Mouse (Mus musculus) right cerebral cortex, postnatal 4 days (tissue): ENCODE results near the gene Nap1l4.

Experiments
- DNase-seq: peaks from one replicate; pipeline ENCODE4 v3.0.0-alpha.2; 2022

The Nap1l4 gene

DNA sequence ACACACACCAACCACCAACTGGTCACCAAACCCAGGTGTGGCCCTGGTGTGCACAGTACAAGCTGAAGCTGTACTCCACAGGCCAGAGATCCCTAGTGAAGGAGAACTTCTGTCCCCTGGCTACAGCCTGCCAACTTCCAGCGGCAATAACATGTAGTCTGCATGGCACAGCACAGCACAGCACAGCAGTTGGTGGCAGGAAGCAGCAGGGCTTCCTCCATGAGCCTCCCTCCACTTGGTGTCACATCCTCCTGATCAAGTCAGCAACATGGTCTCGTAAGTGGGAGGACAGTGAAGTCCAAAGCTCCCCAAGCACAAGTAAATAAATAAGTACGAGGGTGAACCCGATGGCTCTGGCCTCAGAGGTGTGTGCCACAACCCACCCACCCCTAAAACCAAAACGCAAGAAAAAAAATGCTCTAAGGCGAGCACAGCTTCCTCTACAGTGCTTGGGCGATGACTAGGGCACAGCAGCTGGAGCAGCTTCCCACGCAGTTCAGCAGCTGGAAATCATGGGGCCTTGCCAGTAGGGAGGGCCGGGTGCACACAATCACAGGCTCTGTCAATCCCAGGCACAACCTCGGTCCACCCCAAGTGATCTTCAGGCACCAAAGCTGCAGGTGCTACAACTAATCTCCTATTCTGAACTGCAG lies 35.0 kb downstream of the Nap1l4 start:
- no peak for DNase-seq

DNA sequence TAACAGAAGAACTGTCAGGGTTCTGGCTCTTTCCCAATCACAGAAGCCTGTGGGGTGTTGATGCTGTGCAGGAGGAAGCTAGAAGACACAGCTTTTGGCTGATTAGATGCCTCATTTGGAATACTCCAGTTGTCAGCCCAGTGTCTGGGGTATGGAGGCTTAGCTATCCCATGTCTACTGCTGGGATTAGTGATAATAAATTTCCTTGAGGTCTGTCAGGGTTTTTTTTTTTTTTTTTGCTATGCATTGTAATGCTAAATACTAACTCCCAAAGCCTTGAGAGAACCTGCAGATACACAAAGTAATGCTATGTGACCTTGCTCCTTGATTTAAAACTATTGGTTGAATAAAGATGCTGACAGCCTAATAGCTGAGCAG lies 37.6 kb downstream of the Nap1l4 start:
- no peak for DNase-seq

DNA sequence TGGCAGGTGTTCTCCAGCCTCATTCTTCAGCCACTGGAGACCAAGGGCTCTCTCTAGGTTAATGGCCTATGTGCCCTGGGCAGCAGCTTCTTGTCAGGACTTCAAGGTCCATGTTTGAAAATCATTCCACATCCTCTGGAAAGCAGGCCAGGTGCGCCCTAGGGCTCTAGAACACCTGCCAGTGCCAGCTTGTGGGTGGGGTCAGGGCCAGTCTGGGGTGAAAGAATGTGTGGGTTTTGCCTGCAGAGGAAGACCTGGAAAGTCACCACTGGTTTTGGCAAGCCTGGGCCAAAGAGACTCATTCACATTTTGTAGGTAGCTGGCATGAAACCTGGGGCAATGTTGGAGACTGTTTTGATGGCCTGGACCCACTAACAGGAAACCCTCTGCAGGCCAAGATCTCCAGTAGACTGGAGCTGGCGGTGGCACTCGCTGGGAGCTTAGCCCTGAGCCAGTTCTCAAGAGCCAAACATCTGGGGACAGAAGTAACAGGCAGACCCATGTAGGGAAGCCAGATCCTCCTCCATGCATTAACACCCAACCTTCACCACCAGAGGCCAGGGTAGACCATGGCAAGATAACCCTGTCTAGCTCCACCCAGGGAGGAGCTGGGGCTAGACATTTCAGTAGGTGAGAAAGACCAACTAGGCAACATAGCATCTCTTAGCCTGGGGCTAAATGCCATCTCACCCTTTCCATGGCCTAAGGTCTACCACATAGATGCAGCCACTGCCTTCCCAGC lies 38.1 kb downstream of the Nap1l4 start:
- no peak for DNase-seq

DNA sequence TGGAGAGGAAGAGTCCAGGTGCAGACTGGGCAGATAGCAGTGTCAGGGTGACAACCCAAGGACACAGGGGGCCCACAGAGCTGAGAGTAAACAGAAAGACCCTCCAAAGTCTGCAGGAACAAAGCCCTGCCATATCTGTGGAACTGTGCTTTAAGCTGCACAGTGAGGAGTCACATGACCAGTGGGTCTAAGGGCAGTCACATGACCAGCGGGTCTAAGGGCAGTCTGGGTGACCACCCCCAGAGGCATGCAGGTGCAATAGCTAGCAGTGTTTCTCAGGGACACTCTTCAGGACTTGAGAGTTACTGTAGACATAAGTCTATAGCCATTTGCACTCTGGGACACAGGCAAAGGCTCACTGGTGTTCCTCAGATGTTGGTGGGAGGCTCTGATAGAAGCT lies 39.3 kb downstream of the Nap1l4 start:
- DNase-seq, result no peak

DNA sequence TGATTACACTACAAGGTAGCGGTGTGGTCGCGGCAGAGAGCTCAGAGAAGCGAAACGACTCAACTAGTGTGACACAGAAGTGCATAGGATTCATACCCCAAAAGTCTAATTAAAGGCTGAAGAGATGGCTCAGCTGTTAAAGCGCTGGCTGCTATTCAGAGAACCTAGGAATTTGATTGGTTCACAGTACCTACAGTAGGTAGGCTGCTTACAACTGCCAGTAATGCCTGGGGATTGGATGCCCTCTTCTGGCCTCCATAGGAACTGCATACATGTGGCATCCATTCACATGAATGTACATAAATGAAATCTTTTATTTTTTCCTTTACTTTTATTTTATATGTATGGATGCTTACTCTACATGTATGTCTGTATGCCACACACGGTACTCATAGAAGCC lies 42.2 kb downstream of the Nap1l4 start:
- DNase-seq, result peak; percentile 60

DNA sequence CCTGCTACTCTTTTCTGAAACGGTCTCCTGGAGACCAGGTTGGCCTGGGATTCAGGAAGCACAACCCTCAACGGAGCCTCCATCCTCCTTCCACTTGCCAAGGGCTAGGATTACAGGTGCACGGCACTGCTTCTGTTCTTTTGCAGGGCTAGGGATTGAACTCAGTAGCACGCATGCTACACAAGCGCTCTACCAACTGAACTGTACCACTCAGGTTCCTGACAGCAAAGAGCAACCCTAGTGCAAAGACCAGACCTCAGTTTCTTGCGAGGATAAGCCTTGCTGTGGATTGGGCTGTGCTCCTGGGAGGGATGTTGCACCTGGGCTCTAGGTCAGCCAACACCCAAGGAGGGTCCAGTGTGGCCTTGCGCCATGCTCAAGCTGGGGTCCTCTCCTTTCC lies 42.6 kb downstream of the Nap1l4 start:
- no peak for DNase-seq

DNA sequence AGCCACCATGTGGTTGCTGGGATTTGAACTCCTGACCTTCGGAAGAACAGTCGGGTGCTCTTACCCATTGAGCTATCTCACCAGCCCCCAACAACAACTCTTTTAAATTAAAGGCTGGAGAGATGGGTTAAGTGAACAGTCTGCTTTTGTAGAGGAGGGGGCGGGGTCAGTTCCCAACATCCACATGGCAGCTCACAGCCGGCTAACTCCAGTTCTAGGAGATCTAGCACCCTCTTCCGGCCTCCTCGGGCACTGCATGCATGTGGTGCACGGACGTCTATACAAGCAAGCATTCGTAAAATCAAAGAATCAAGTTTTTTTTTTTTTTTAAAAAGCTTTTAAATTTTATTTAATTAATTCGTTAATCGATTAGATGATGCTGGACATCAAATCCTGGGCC lies 43.1 kb downstream of the Nap1l4 start:
- peak; percentile 83 for DNase-seq

DNA sequence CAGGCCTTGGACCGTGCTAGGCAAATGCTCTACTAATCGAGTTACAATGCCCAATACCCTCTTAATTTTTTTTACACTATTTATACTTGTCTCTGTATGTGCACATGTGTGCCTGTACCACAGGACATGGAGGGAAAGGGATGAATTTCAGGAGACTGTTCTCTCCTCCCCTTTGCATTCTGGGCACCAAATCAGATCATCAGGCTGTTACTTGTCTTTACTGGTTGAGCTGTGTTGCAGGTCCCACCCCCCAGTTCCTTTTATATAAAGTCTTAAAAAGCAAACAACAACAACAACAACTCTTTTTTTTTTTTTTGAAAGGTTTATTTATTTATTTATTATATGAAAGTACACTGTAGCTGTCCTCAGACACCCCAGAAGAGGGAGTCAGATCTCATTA lies 43.5 kb downstream of the Nap1l4 start:
- no peak for DNase-seq

DNA sequence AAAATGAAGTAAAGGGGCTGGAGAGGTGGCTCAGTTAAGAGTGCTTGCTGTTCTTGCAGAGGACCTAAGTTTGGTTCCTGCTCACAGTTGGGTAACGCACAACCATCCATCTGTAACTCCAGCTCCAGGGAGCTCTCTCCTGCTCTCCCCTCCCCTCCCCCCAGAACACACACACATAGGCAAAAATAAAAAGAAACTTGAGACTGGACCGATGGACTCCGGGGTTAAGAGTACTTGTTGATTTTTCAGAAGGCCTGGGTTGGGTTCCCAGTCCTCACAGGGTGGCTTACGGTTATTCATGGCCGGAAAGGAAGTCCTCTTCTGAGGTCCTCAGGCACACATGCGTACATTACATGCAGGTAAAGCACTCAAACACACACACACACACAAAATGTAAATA lies 45.0 kb downstream of the Nap1l4 start:
- DNase-seq, result no peak

DNA sequence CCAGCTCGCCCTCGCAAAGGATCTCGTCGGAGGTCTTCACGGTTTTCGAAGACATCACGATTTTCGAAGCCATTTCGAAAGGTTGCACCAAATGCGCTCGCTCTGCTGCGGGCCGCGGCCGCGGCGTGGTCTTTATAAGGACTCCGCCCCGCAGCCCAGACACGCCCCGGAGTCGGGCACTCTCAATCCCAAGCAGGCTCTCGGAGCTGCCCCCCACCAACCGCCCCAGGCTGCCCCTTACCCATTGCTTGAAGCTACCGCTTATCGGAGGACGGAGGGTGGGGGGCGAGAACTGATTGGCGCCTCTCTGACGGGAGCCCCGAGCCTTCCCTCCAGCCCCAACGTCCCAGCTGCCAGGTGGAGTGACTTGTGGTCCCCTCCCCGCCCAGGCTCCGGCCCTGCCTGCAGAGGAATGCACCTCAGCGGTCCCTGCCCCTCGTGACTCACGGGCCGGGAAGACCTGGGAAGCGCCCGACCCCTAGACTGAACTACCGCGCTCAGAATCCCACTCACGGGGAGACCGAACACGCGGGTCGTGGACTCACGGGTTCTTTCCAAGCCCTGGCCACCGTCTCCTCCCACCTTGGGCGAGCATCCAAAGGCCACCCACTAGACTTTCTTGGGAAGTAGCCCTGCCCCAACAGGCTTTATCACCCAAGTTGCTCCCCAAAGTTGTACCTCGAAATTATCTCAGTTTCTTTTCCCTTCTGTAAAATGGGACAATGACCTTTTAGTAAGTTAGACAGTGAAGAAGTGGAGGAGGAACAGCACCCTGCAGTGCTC lies 46.3 kb downstream of the Nap1l4 start, which contains the start of gene Phlda2:
Phlda2 (minus strand) TSS at position 733 of the 783 bp plus-strand sequence.
- peak; percentile 13 for DNase-seq

DNA sequence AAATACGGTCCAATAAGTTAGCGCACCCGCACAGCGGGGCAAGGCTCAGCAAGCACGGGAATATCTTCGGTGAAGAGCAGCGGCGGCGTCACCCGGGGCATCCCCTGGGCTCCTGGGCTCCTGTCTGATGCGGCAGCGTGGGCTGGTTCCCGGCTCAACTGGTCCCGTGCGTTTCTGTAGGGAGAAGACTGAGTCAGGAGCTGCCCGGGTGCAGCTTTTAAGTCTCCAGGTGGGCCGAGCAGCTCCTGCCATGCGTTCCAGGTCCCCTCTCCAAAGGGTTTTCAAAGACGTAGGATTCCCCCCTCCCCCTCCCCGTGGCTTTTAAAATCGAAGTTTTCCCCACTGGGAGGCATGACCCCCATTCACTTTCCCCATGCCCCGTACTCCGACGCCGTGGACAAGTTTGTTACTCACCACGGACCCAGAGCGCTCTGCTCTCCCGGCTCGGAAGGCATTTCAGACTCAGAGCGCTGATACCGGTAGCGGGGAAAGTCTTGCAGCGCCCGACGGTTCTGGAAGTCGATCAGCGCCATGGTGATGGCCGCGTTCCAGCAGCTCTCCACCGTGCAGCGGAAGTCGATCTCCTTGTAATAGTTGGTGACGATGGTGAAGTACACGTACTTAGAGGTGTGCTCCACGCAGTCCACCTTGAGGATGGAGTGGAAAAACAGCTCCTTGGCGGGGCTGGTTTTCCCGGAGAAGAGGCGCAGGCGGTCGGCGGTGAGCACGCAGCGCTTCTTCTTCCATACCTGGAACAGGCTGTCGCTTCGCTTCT lies 47.1 kb downstream of the Nap1l4 start:
- DNase-seq, result peak; percentile 60

DNA sequence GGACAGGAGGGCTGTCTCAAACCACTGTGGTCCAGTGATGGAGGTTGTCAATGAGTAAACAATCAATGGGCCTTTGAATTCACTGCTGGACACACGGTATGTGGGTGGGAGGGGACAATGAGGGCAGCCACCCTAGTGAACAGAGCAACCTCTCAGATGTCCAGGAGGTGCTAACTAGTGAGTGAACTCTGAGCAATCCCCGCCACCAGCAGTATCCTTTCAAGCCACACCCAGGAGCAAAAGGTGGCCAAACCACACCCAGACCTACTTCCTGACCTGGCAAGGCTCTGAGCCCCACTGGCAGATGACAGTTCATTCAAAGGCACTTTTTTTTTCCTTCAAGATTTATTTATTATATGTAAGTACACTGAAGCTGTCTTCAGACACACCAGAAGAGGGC lies 48.0 kb downstream of the Nap1l4 start:
- DNase-seq, result no peak

DNA sequence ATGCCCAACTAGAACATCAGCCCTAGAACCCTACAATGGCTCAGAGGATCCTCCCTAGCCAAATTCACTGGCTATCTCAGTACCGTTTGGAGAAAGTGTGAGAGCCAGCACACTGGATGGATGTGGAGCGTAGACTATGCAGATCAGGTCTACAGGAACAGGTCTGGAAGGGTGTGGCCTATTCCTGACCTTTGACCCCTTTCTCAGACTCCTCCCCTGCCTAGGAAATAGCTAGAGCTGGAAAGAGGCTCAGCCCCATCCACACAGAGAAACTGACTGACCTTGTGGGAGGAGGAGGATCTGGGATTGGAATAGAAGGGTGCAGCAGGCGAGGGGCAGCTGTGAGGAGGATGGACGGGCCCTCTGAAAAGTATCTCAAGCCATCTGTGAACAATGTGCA lies 50.3 kb downstream of the Nap1l4 start:
- no peak for DNase-seq

DNA sequence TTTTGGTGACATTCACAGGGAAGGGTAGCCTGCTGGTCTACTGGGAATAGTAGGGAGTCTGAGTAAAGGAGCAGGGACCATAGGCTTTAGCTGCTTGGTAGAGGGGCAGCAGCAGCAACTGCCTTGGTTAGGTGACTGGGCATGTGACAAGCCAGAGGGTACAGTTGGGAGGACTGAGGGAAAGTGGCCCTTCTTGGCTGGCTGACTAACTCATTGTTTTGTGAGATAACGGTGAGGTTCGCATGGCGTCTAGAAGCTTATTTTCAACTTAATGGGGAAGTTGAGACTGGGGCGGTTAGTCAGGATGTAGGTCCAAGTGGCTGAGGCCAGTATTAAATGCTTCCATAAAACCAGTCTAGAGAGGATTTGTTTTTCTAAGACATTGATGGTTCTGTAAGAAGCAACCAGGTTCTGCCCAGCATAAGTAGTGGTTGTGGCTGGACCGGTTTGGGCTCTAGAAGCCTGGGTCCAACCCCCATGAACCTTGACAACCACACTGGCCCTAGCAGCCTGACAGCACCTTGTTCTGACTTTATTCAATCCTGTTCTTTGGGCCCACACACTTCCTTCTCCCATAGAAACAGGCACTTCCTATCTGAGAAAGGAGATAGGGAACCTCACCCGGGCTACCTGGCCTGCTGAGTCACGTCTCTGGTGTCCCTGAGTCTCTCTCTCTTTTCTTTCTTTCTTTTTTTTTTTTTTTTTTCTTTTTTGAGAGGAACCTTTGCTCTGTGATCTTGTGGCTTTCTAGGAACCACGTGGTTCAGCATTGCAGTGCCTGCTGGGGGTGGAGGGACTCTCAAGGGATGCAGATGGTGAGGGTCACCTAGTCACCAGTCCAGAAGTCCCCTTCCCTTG lies 53.6 kb downstream of the Nap1l4 start:
- no peak for DNase-seq

DNA sequence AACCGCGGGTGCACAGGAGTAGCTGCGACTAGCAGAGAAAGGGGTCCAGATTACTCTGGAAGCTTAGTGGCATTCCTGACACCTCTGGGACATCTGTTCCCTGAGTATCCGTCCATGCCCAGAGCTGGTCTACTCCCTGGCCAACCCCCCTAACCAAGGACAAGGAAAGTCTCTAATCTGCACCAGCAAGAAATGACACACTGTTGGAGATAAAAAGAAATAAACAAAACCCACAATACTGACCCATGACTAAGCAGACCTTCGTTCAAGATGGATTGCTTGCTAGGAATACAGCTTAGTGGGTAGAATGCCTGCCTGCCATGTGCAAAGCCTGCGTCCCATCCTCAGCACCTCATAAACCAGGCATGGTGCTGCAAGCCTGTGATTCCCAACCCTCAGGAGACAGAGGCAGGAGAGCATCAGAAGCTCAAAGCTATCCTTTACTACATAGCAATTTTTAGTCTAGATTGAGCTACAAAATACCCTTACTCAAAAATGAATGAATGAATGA lies 55.2 kb downstream of the Nap1l4 start:
- DNase-seq, result no peak

DNA sequence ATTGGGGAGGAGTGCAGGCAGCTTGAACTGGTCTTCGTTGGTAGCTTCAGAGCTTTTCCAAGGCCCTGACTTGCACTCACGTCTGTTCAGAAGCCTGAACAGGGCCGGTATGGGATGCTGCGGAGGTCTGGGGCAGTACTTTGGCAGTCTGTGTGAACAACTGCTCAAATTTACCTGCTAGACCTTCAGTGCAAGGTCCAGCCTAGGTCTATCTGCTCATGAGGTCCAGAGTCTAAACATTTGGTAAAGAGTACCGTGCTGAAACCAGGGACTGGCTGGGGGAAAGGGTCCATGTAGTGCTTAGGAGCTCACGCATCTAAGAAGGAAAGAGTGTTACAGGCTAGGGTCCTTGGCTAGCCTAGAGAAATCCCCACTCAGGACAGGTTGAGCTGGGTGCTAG lies 59.2 kb downstream of the Nap1l4 start:
- no peak for DNase-seq

DNA sequence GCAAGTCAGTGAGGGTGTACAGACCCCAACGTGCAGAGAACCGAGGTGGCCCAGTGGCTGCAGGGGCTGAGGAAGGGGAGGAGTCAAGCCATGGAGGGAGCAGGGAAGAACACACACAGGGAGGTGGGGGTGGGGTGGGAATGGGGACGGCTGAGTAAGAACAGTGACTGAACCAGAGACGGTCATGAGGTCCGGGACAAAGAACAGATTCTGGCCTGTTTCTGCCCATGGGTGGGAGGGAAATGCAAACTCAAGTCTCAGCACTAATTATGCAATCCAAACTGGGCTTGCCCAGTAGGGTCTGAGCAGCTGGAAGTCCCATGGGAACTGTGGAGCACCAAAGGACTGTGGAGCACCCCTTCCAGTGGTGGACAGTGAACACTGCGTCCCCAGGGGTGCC lies 66.4 kb downstream of the Nap1l4 start:
- no peak for DNase-seq

DNA sequence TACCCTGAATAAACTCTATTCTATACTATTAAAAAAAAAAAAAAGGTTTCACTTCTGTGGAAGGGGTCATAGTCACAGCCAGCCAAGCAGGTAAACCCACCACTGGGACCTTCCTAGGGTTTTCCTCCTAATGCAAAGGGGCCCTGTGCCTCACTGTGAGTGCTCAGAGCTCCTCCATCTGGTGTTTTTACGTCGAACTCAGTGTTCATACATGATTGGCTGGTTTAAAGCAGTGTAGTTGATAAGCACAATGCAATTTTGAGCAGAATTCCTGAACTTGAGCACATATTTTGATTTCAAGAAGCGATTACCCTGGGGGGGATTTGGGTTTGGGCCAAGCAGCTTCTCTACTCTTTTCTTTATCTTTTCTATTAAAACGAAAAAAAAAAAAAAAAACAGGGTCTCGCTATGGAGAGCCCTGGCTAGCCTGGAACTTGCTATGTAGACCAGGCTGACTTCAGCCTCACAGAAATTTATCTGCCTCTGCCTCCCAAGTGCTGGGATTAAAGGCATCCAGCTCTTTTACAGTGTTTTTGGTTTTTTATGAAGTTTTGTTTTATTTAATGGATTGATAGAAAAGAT lies 67.0 kb downstream of the Nap1l4 start:
- DNase-seq, result no peak

DNA sequence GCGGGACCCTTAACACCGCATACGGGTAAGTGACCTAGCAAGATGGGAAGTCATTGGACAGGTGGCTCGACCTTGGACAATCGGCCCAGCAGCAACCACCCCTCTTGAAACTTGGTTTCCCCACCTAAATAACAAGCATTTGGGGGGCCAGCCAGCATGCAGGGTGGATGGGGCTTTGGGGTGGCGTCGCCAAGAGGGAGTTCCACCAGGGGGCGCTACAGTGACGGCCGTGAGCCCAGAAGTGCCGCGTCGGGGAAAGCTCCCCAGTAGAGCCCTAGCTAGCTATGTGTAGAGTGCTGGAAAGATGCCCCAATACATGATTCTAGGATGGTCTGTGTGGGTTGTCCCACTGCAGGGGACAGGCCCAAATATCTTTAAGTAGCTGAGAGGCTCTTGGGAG lies 68.4 kb downstream of the Nap1l4 start:
- peak; percentile 74 for DNase-seq

DNA sequence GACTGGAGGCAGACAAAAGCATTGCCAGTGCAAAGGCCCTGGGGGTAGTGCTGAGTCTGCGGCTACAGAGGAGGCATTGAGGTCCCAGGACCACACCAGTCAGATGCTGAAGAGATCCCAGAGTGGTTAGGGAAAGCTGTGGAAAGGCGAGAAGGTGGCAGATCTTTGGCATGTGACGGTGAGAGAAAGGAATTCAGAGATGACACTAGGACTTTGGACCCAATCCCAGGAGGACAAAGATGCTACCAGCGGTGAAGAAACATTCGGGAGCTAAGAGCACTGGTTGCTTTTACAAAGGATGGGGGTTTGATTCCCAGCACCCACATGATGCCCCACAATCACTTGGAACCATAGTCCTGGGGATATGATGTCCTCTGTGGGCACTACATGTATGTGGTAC lies 71.1 kb downstream of the Nap1l4 start:
- DNase-seq, result no peak

DNA sequence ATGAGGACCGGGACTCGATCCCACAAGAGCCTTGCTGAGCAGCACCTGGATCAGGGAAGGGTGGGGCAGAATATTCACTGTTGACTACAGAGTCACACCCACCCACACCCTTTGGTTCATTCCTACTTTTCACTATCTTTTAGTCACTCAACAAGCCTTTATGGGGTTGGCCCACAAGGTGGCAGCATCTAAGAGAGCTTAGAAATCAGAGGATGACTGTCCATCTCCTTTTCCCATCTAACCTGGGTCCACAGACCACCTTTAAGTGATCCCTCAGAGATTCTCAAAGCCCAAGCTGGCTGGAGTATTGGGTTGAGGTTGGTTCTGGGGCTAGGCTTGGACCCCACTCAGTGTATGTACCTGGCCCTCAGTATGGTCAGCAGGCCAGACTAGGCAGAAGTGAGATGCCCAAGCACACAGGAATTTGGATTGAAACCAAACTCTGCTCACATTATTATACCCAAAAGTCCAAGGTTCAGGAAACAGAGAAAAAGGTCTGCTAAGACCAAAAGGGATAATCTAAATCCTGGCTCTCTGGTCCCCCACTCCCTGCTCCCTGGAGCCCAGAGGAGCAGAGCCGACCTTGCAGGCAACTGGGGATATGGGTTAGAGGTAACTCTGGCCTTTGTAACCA lies 72.1 kb downstream of the Nap1l4 start:
- no peak for DNase-seq
